In the genomic region with DNA sequence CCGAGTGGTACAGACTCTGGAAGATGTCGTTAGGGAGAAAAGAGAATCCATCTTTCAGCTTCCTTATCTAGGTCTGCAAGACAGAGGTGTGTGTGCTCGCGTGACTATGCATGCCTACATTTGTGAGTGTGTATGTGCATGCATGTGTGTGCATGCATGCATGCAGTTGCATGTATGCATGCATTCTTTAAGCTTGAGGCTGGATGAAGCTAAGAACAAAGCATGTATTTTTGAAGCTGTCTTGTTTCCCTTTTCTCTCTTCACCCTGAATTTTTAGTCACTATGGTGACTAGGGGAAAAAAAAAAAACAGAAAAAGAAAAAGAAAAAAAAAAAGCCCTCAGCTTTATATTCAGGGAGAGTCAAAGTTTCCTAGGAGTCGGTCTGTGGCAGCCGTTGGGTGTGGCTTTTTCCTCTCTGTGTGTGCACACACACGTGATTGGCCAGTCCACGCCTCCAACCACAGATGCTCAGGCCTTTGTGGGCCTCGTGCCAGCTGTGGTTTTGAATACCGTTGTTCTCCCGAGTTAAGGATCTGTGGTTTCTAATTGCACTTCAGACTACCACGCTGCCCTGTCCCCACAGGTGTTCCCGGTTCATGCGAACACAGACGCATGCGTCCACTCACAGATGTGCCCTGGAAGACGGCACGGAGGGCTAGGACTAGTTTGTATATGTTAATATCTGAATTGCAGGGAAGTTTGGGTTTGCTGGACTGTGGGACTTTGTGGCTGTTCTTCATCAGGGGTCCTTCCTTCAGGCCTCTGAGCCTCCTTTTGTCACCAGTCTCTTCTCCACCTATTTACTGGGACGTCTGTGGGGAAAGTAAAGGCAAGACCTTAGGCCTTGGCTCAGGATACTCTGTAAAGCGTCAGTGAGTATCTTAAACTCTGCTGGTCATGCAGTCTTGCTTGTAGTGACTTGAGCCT, we compare ENCODE assay signal across 9 mouse cellular contexts.
DNase-seq lines count a peak whose midpoint lies in the region; ATAC-seq and TF ChIP-seq lines count a peak whose summit lies in the region.
"Had no signal": no experiment of that assay in that cellular context is flagged by ENCODE, and none has a peak within 500 bp of the region (broad histone marks: within the 10 kb centered on the region; RNA-seq: fewer than 3 reads in every experiment).

No protein-coding gene starts in this region.

- no peak overlapping the region for H3K4me3 ChIP-seq in forebrain, embryonic 11.5 days (ENCODE audit: low read depth, low read length)
- H3K4me3 ChIP-seq in limb, embryonic 13.5 days: no peak overlapping the region
- H3K4me3 ChIP-seq in midbrain, postnatal 0 days (ENCODE audit: low read depth, low read length): no peak overlapping the region

- TF ChIP-seq CTCF in midbrain, postnatal 0 days (IDR thresholded peaks at IDR 0.05): no peak

- H3K36me3 ChIP-seq in forebrain, embryonic 11.5 days (ENCODE audit: control insufficient read depth, insufficient read depth, low read length): no peaks in the 10 kb centered on the region
- no peaks in the 10 kb centered on the region for H3K36me3 ChIP-seq in limb, embryonic 13.5 days
- H3K36me3 ChIP-seq in midbrain, postnatal 0 days (ENCODE audit: insufficient read depth, low read length): no peaks in the 10 kb centered on the region

- peak; percentile 31 for DNase-seq in embryo, embryonic 10.5 days (ENCODE audit: low spot score)
- DNase-seq in embryo, embryonic 10 days (ENCODE audit: low spot score): no peak
- peak; percentile 20 for DNase-seq in ES-CJ7 (ENCODE audit: low read depth, low spot score)
- peak; percentile 66 for DNase-seq in forebrain, embryonic 11.5 days (ENCODE audit: low spot score)
- peak; percentile 73 to 81 for DNase-seq in heart, postnatal 36 days
- peak; percentile 85 for DNase-seq in midbrain, postnatal 0 days (ENCODE audit: low spot score)
- DNase-seq in thymus, postnatal 14 days: peak; percentile 23

- no peak overlapping the region for H3K4me2 ChIP-seq in forebrain, embryonic 11.5 days (ENCODE audit: low read depth, low read length, severe bottlenecking)
- peak overlapping the region; percentile 7 for H3K4me2 ChIP-seq in limb, embryonic 13.5 days (replicated peaks)
- H3K4me2 ChIP-seq in midbrain, postnatal 0 days (ENCODE audit: low read depth, low read length, poor library complexity, severe bottlenecking): no peak overlapping the region

- 64% methylated on average over 20 of the region's 20 CpGs for WGBS in forebrain, embryonic 11.5 days
- WGBS in limb, embryonic 13.5 days: 34% methylated on average over 20 of the region's 20 CpGs
- 26% methylated on average over 20 of the region's 20 CpGs for WGBS in midbrain, postnatal 0 days

- intact Hi-C loops in heart, postnatal 36 days (cut with DNase I): loop anchor here (2.0 kb wide), 1 partner anchor 74 kb away; no protein-coding TSS in a partner anchor

- H3K4me1 ChIP-seq in forebrain, embryonic 11.5 days (replicated peaks; ENCODE audit: control insufficient read depth, insufficient read depth, low read length): peaks cover 7% of the 10 kb centered on the region
- peaks cover 53% of the 10 kb centered on the region for H3K4me1 ChIP-seq in limb, embryonic 13.5 days
- peaks cover 16% of the 10 kb centered on the region; the same call in 1 of the 2 replicates for H3K4me1 ChIP-seq in midbrain, postnatal 0 days (ENCODE audit: insufficient read depth, low read length)

- no peak overlapping the region for H3K27ac ChIP-seq in forebrain, embryonic 11.5 days (ENCODE audit: low read depth, low read length)
- H3K27ac ChIP-seq in limb, embryonic 13.5 days: peak overlapping the region; percentile 74
- peak overlapping the region; percentile 7 for H3K27ac ChIP-seq in midbrain, postnatal 0 days (ENCODE audit: low read depth, low read length)
- H3K27ac ChIP-seq: macrophage had no signal

- no peaks in the 10 kb centered on the region for H3K9me3 ChIP-seq in forebrain, embryonic 11.5 days (ENCODE audit: control insufficient read depth, low read length)
- no peaks in the 10 kb centered on the region for H3K9me3 ChIP-seq in limb, embryonic 13.5 days
- no peaks in the 10 kb centered on the region for H3K9me3 ChIP-seq in midbrain, postnatal 0 days (ENCODE audit: low read length)

- peak overlapping the region; percentile 9; the same call in 1 of the 2 replicates for H3K9ac ChIP-seq in forebrain, embryonic 11.5 days (ENCODE audit: low read length)
- no peak overlapping the region for H3K9ac ChIP-seq in limb, embryonic 13.5 days
- H3K9ac ChIP-seq in midbrain, postnatal 0 days (replicated peaks; ENCODE audit: low read length, poor library complexity, severe bottlenecking): no peak overlapping the region

- no peaks in the 10 kb centered on the region for H3K27me3 ChIP-seq in forebrain, embryonic 11.5 days (ENCODE audit: control insufficient read depth, insufficient read depth, low read length)
- no peaks in the 10 kb centered on the region for H3K27me3 ChIP-seq in limb, embryonic 13.5 days
- no peaks in the 10 kb centered on the region for H3K27me3 ChIP-seq in midbrain, postnatal 0 days (ENCODE audit: insufficient read depth, low read length)

- ATAC-seq in forebrain, embryonic 11.5 days (replicated peaks; ENCODE audit: low FRiP score): peak; percentile 71
- peak; percentile 68; the same call in 1 of the 2 replicates for ATAC-seq in limb, embryonic 13.5 days (ENCODE audit: low FRiP score, low read depth)
- ATAC-seq in midbrain, postnatal 0 days (ENCODE audit: low FRiP score): 0 out of 2 replicates have a peak, but pooled peaks have one; percentile 41
